Mouse (Mus musculus) kidney, embryonic 16.5 days (tissue): ENCODE results near the gene Cdadc1. TPM values are rescaled to one million over a fixed set of nuclear protein-coding genes. Genes with fewer than 3 reads are reported as not detected.
A peak's percentile ranks its signal among the peaks of the same experiment; 100 is the strongest.

Experiments used
- ATAC-seq: fragments of 200-750 bp; cut with Nextera tagmentation; 2 replicates; pipeline ENCODE4 v1.8.0; 2017; ENCODE audit warnings: moderate TSS enrichment; ENCODE audit not compliant: low FRiP score, low TSS enrichment
- H3K27ac ChIP-seq: fragments of 300-500 bp; sonication (generic); 2 replicates; pipeline ENCODE4 v1.5.1; 2014; ENCODE audit warnings: low read length
- H3K27me3 ChIP-seq: fragments of 300-500 bp; sonication (generic); 2 replicates; pipeline ENCODE4 v1.6.1; 2014; ENCODE audit warnings: low read length, control low read depth, mixed read lengths; ENCODE audit not compliant: insufficient read depth
- H3K36me3 ChIP-seq: fragments of 300-500 bp; sonication (generic); 2 replicates; pipeline ENCODE4 v1.6.1; 2014; ENCODE audit warnings: low read length, control low read depth, mixed read lengths; ENCODE audit not compliant: insufficient read depth
- H3K4me1 ChIP-seq: fragments of 300-500 bp; sonication (generic); 2 replicates; pipeline ENCODE4 v1.6.1; 2014; ENCODE audit warnings: low read length, control low read depth, mixed read lengths; ENCODE audit not compliant: insufficient read depth
- H3K4me2 ChIP-seq: fragments of 300-500 bp; sonication (generic); replicated peaks from 2 replicates; pipeline ENCODE4 v1.6.1; 2014; ENCODE audit warnings: low read depth, low read length
- H3K4me3 ChIP-seq: fragments of 300-500 bp; sonication (generic); 2 replicates; pipeline ENCODE4 v1.5.1; 2014; ENCODE audit warnings: mild to moderate bottlenecking, low read length
- H3K9ac ChIP-seq: fragments of 300-500 bp; sonication (generic); replicated peaks from 2 replicates; pipeline ENCODE4 v1.6.1; 2014; ENCODE audit warnings: low read length
- H3K9me3 ChIP-seq: fragments of 300-500 bp; sonication (generic); 2 replicates; pipeline ENCODE4 v1.6.1; 2016; ENCODE audit warnings: low read length, control low read depth
- WGBS: fragments of 180-500 bp; shearing (Covaris S2); extraction: QIAGEN DNeasy Blood & Tissue Kit; methylation state at CpG from one replicate; pipeline ENCODE4 v1.1.7; 2014; 5-methylcytosine and 5-hydroxymethylcytosine counted together
- polyA plus RNA-seq: library from polyadenylated mRNA; unstranded; fragments of >200 nt; fragmentation: Nextera tagmentation; extraction: Ambion mirVana; gene quantifications from 2 replicates; pipeline ENCODE4 v1.2.1, GENCODE M21; 2015

Cdadc1 gene
- polyA plus RNA-seq, 1 experiment from 2014 or later, result 38.9 TPM

DNA sequence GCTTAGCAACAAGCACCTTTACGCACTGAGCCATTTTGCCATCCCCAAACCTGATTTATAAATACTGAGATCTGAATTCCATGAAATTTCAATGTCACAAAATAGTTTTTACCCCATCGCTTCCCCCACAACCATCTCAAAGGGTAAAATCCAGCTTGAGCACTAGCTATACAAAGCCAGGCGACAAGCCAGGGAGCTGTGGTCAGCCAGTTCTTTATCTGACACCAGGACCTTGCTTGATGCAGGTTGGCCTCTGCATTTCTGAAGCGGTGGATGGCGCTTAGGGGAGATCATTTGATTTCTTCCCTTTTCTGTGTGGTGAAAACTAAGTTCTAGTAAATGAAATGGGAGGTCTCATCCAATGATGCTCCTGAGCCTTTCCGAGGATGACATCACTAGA, 34.3 kb upstream of the Cdadc1 start:
- 0 out of 2 replicates have a peak, but pooled peaks cover 6% of the 10 kb centered on the region for H3K27me3 ChIP-seq
- H3K9me3 ChIP-seq, result no peaks in the 10 kb centered on the region
- ATAC-seq, result no peak
- peaks cover 12% of the 10 kb centered on the region for H3K4me1 ChIP-seq
- no peak overlapping the region for H3K4me3 ChIP-seq
- H3K4me2 ChIP-seq, result no peak overlapping the region
- 90% methylated on average over 6 of the region's 6 CpGs for WGBS
- no peak overlapping the region for H3K9ac ChIP-seq
- no peak overlapping the region for H3K27ac ChIP-seq
- H3K36me3 ChIP-seq, result no peaks in the 10 kb centered on the region

DNA sequence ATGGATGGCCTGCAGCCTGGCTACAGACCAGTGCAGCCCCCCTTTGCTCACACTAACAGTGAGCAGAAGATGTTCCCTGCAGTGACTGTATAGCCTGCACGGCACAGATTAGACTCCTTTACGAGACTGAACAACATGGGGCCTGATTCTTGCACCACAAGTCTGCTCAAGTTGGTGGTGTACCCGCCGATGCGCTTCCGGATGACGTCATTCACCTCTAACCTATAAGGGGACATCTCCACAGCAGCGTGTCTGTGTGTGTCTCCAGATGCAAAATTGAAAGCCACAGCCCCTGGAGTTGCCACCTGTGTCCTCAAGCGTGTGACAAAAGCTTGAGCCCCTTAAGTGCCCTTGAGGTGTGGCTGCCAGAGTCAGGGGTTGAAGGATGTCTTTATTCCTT, 32.3 kb upstream of the Cdadc1 start:
- H3K27ac ChIP-seq, result no peak overlapping the region
- 93% methylated on average over 9 of the region's 9 CpGs for WGBS
- no peaks in the 10 kb centered on the region for H3K9me3 ChIP-seq
- H3K36me3 ChIP-seq, result no peaks in the 10 kb centered on the region
- H3K9ac ChIP-seq, result no peak overlapping the region
- no peak overlapping the region for H3K4me3 ChIP-seq
- H3K27me3 ChIP-seq, result 0 out of 2 replicates have a peak, but pooled peaks cover 9% of the 10 kb centered on the region
- H3K4me1 ChIP-seq, result peaks cover 20% of the 10 kb centered on the region
- no peak for ATAC-seq
- no peak overlapping the region for H3K4me2 ChIP-seq

GRCm38 (mm10) chr14:59629308-59629707, 31.5 kb upstream of the Cdadc1 start:
- WGBS, result 78% methylated on average over 15 of the region's 15 CpGs
- 0 out of 2 replicates have a peak, but pooled peaks cover 9% of the 10 kb centered on the region for H3K27me3 ChIP-seq

DNA sequence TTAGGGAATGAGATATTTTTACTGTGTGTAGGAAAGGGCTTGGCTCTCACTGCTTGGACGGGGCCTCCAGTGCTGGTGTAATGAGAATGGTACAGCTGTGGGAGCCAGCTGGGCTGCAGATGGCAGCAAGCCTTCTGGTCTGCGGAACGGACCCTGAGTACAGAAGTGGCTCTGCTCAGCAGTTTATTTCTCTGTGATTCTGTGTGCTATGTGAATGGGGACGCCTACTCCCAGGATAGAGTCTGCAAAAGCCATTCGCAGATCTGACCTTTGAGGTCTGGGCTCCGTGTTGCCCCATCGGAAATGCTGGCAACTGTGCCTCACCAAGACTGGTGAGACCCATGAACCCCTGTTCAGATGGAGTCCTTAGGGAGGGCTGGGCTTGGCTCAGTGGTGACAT, 30.1 kb upstream of the Cdadc1 start:
- peak overlapping the region; percentile 74 for H3K4me2 ChIP-seq
- peaks cover 21% of the 10 kb centered on the region for H3K4me1 ChIP-seq
- no peak for ATAC-seq
- H3K27ac ChIP-seq, result no peak overlapping the region
- H3K36me3 ChIP-seq, result no peaks in the 10 kb centered on the region
- H3K4me3 ChIP-seq, result peak overlapping the region; percentile 58
- WGBS, result 27% methylated on average over 7 of the region's 7 CpGs
- H3K27me3 ChIP-seq, result 0 out of 2 replicates have a peak, but pooled peaks cover 16% of the 10 kb centered on the region
- H3K9ac ChIP-seq, result peak overlapping the region; percentile 34
- H3K9me3 ChIP-seq, result no peaks in the 10 kb centered on the region

More at GRCm38 (mm10) chr14:59629308-59629707, 31.5 kb upstream of the Cdadc1 start:
- no peaks in the 10 kb centered on the region for H3K9me3 ChIP-seq
- no peak overlapping the region for H3K27ac ChIP-seq
- no peak overlapping the region for H3K9ac ChIP-seq
- ATAC-seq, result no peak
- no peak overlapping the region for H3K4me3 ChIP-seq
- no peak overlapping the region for H3K4me2 ChIP-seq
- H3K36me3 ChIP-seq, result no peaks in the 10 kb centered on the region
- H3K4me1 ChIP-seq, result peaks cover 24% of the 10 kb centered on the region

DNA sequence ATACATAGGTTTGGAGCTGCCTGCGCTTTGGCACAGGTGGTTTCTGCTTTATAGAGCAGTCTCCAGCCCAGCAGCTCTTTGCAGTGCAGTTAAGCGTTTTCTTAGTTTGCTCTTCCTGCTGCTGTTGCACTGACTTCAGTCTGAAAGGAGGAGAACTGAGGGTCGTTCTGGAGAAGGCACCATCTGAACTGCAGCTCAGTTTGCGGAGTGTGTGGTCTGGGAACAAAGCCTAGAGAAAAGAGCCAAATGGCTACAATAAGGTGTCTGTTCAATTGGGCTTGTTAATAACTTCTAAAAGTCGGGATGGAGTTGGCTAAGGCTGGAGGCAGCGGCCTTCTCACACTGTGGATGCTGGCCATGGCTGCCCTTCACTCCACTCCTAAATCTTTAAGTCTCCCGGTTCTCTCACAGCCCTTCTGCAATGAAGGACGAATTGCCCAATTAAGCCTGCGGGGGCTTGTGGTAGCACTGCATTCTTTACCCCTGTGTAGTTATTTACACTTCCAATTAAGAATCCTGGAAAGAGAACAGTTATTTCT, 29.5 kb upstream of the Cdadc1 start:
- no peaks in the 10 kb centered on the region for H3K9me3 ChIP-seq
- H3K4me1 ChIP-seq, result peaks cover 21% of the 10 kb centered on the region
- peak overlapping the region; percentile 9; the same call in 1 of the 2 replicates for H3K27ac ChIP-seq
- no peak for ATAC-seq
- H3K9ac ChIP-seq, result peak overlapping the region; percentile 49; the same call in 1 of the 2 replicates
- WGBS, result 25% methylated on average over 9 of the region's 9 CpGs
- H3K4me3 ChIP-seq, result peak overlapping the region; percentile 58
- peak overlapping the region; percentile 74 for H3K4me2 ChIP-seq
- H3K27me3 ChIP-seq, result peaks cover 22% of the 10 kb centered on the region
- no peaks in the 10 kb centered on the region for H3K36me3 ChIP-seq

GRCm38 (mm10) chr14:59626711-59627110, 29.0 kb upstream of the Cdadc1 start:
- peak overlapping the region; percentile 73; the same call in 1 of the 2 replicates for H3K27ac ChIP-seq
- H3K4me3 ChIP-seq, result peak overlapping the region; percentile 58
- no peak for ATAC-seq
- WGBS, result 15% methylated on average over 8 of the region's 8 CpGs
- peak overlapping the region; percentile 71 for H3K9ac ChIP-seq
- peaks cover 21% of the 10 kb centered on the region for H3K4me1 ChIP-seq
- H3K27me3 ChIP-seq, result peaks cover 24% of the 10 kb centered on the region
- H3K9me3 ChIP-seq, result no peaks in the 10 kb centered on the region
- H3K4me2 ChIP-seq, result peak overlapping the region; percentile 74
- H3K36me3 ChIP-seq, result no peaks in the 10 kb centered on the region

DNA sequence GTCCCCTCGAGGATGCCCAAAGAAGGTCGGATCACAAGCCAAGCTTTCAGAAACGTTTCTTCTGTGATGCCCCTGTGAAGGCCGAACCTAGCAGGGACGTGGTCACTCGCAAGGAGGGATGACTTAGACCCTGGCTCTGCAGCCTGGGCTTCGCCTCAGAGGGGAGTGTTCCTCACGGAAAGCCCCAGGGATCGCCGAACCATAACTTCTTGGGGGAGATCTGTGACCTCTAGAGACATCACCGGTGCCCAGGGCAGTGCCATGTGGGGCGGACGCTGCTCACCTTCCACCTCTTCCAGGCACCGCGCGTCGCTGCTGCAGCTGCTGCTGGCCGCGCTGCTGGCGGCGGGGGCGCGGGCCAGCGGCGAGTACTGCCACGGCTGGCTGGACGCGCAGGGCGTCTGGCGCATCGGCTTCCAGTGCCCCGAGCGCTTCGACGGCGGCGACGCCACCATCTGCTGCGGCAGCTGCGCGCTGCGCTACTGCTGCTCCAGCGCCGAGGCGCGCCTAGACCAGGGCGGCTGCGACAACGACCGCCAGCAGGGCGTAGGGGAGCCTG, 28.1 kb upstream of the Cdadc1 start:
- peak; percentile 72 for ATAC-seq
- WGBS, result under 1% methylated on average over 51 of the region's 51 CpGs
- H3K4me3 ChIP-seq, result peak overlapping the region; percentile 58
- H3K9me3 ChIP-seq, result no peaks in the 10 kb centered on the region
- H3K27ac ChIP-seq, result peak overlapping the region; percentile 73
- H3K27me3 ChIP-seq, result peaks cover 24% of the 10 kb centered on the region
- peak overlapping the region; percentile 71 for H3K9ac ChIP-seq
- H3K4me2 ChIP-seq, result peak overlapping the region; percentile 74
- no peaks in the 10 kb centered on the region for H3K36me3 ChIP-seq
- peaks cover 21% of the 10 kb centered on the region for H3K4me1 ChIP-seq

DNA sequence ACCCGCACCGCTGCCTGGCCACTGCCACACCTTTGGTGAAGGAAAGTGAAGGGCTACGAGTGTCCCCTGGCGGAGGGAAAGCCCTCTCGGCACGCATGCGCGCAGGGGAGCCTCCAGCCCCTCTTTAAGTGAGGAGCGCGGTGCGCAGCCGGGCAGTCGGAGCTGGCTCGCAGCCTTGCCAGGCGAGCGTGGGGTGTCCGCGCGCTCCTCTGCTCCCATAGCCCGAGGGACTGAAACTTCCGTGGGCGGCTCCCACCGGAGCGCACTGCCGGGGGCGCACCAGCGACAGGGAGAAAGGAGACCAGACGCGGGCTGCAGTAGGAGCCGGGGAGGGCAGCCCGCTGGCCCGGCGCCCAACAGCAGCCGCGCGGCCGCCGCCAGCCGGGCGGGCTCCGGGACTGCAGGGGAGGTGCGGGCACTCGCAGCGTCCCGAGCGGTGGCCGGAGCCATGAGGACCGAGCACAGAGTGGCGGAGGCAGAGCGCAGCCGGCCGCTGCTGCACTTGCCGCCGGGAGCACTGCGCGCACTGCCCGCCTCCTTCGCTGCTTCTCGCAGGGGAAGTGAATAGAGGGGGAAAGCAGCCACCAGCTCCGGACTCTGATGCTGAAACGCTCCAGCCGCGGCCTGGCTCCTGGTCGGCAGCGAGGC, 27.5 kb upstream of the Cdadc1 start, which contains the start of gene Shisa2:
Gene Shisa2 (plus strand): TSS at position 151 of the 648 bp plus-strand sequence.
- 0% methylated on average over 54 of the region's 65 CpGs for WGBS
- H3K27ac ChIP-seq, result peak within 1 kb of the TSS; percentile 73
- H3K9ac ChIP-seq, result peak within 1 kb of the TSS; percentile 71
- peaks cover 21% of the 10 kb centered on the region for H3K4me1 ChIP-seq
- H3K4me2 ChIP-seq, result peak within 1 kb of the TSS; percentile 74
- H3K27me3 ChIP-seq, result peaks cover 24% of the 10 kb centered on the region
- peak within 1 kb of the TSS; percentile 58 for H3K4me3 ChIP-seq
- H3K36me3 ChIP-seq, result no peaks in the 10 kb centered on the region
- peak; percentile 91 for ATAC-seq
- H3K9me3 ChIP-seq, result no peaks in the 10 kb centered on the region

GRCm38 (mm10) chr14:59624326-59624885, 26.6 kb upstream of the Cdadc1 start:
- peak overlapping the region; percentile 74 for H3K4me2 ChIP-seq
- no peak overlapping the region for H3K4me3 ChIP-seq
- WGBS, result 25% methylated on average over 9 of the region's 9 CpGs
- H3K9ac ChIP-seq, result no peak overlapping the region
- no peak overlapping the region for H3K27ac ChIP-seq
- H3K36me3 ChIP-seq, result no peaks in the 10 kb centered on the region
- peaks cover 24% of the 10 kb centered on the region for H3K27me3 ChIP-seq
- H3K9me3 ChIP-seq, result no peaks in the 10 kb centered on the region
- H3K4me1 ChIP-seq, result peaks cover 19% of the 10 kb centered on the region
- ATAC-seq, result no peak
